Mouse (Mus musculus) CH12.LX (cell line): ENCODE measurements around the gene Fam171b. TPM values are rescaled to one million over a fixed set of nuclear protein-coding genes. Genes with fewer than 3 reads are reported as not detected.

Experiments used
- DNase-seq: peaks from one replicate; pipeline ENCODE4 v3.0.0-alpha.2; 2013; ENCODE audit errors: extremely low read depth
- H3K27ac ChIP-seq: 2 replicates; pipeline ENCODE4 v1.5.1; 2012; ENCODE audit warnings: low read depth, mild to moderate bottlenecking, control low read depth, moderate library complexity; ENCODE audit not compliant: insufficient read depth
- H3K27me3 ChIP-seq: replicated peaks from 2 replicates; pipeline ENCODE3; 2012; ENCODE audit warnings: inconsistent platforms
- H3K36me3 ChIP-seq, 2 experiments: replicated peaks in 1 of 2; 2 replicates each; pipeline versions ENCODE3 to v1.6.1; 2012; ENCODE audit warnings: inconsistent platforms in 1 of 2, low read length in 1 of 2, mild to moderate bottlenecking in 1 of 2, mixed read lengths in 1 of 2, moderate library complexity in 1 of 2; ENCODE audit not compliant: control insufficient read depth in 1 of 2, insufficient read depth in 1 of 2
- H3K4me1 ChIP-seq, 2 experiments: 2 replicates each; pipeline ENCODE4 v1.6.1; 2012; ENCODE audit warnings: inconsistent platforms in 1 of 2, moderate library complexity in 1 of 2; ENCODE audit not compliant: insufficient read depth in 2 of 2, control insufficient read depth in 1 of 2
- H3K4me2 ChIP-seq: 2 replicates; pipeline ENCODE4 v1.6.1; 2012; ENCODE audit warnings: low read depth, mild to moderate bottlenecking, control low read depth; ENCODE audit not compliant: poor library complexity, insufficient read depth, severe bottlenecking
- H3K4me3 ChIP-seq, 3 experiments: fragments of 150-350 bp in 1 of 3; sonication (generic) in 1 of 3; replicated peaks in 1 of 3; 2 replicates each; pipeline versions ENCODE3 to v1.5.1; 2011 to 2012; ENCODE audit warnings: low read depth in 2 of 3, low read length in 2 of 3, mild to moderate bottlenecking in 2 of 3, moderate library complexity in 2 of 3, control low read depth in 1 of 3, improper control_type of control experiment in 1 of 3, inconsistent platforms in 1 of 3, mixed read lengths in 1 of 3; ENCODE audit not compliant: poor library complexity in 1 of 3
- H3K79me2 ChIP-seq: replicated peaks from 2 replicates; pipeline ENCODE4 v1.6.1; 2012; ENCODE audit warnings: mild to moderate bottlenecking, moderate library complexity; ENCODE audit not compliant: control insufficient read depth, poor library complexity, insufficient read depth, severe bottlenecking; ENCODE audit errors: extremely low read depth
- H3K9ac ChIP-seq: 2 replicates; pipeline ENCODE4 v1.6.1; 2012; ENCODE audit warnings: low read depth, mild to moderate bottlenecking, control low read depth, moderate library complexity; ENCODE audit not compliant: insufficient read depth
- H3K9me3 ChIP-seq: replicated peaks from 2 replicates; pipeline ENCODE3; 2012; ENCODE audit warnings: low read length, inconsistent platforms, mixed read lengths
- BHLHE40 ChIP-seq: IDR thresholded peaks from 2 replicates; pipeline ENCODE4 v1.6.1; 2011; ENCODE audit warnings: mild to moderate bottlenecking, low read depth, low read length, improper control_type of control experiment
- CTCF ChIP-seq, 2 experiments: IDR thresholded peaks in 1 of 2; conservative IDR thresholded peaks in 1 of 2; 2 replicates each; pipeline ENCODE4 v1.5.1; 2011 to 2012; ENCODE audit warnings: low read depth in 2 of 2, low read length in 2 of 2, improper control_type of control experiment in 1 of 2, inconsistent platforms in 1 of 2, mild to moderate bottlenecking in 1 of 2, moderate library complexity in 1 of 2
- E2F4 ChIP-seq: IDR thresholded peaks from 2 replicates; pipeline ENCODE4 v1.6.1; 2011; ENCODE audit warnings: low read depth, low read length, improper control_type of control experiment; ENCODE audit not compliant: insufficient replicate concordance
- ELF1 ChIP-seq: IDR thresholded peaks from 2 replicates; pipeline ENCODE4 v1.6.1; 2014; ENCODE audit warnings: low read depth, mild to moderate bottlenecking, inconsistent platforms, low read length, improper control_type of control experiment
- ETS1 ChIP-seq: conservative IDR thresholded peaks from 2 replicates; pipeline ENCODE4 v1.6.1; 2012; ENCODE audit warnings: low read depth, mild to moderate bottlenecking, inconsistent platforms, low read length, improper control_type of control experiment, moderate library complexity
- IRF4 ChIP-seq: IDR thresholded peaks from 2 replicates; pipeline ENCODE4 v1.6.1; 2014; ENCODE audit warnings: low read depth, mild to moderate bottlenecking, inconsistent platforms, low read length, improper control_type of control experiment
- JUND ChIP-seq: conservative IDR thresholded peaks from 2 replicates; pipeline ENCODE4 v1.6.1; 2011; ENCODE audit warnings: low read depth, low read length, improper control_type of control experiment
- KAT2A ChIP-seq: IDR thresholded peaks from 2 replicates; pipeline ENCODE4 v1.6.1; 2012; ENCODE audit warnings: low read length, improper control_type of control experiment, inconsistent platforms; ENCODE audit not compliant: insufficient replicate concordance
- MAFK ChIP-seq: IDR thresholded peaks from 2 replicates; pipeline ENCODE4 v1.6.1; 2011; ENCODE audit warnings: low read length, improper control_type of control experiment; ENCODE audit not compliant: insufficient replicate concordance
- MAX ChIP-seq: IDR thresholded peaks from 2 replicates; pipeline ENCODE4 v1.6.1; 2011; ENCODE audit warnings: low read length, improper control_type of control experiment
- MAZ ChIP-seq: IDR thresholded peaks from 2 replicates; pipeline ENCODE4 v1.6.1; 2012; ENCODE audit warnings: low read depth, mild to moderate bottlenecking, inconsistent platforms, low read length, improper control_type of control experiment, moderate library complexity
- MEF2A ChIP-seq: IDR thresholded peaks from 2 replicates; pipeline ENCODE4 v1.6.1; 2014; ENCODE audit warnings: low read depth, mild to moderate bottlenecking, inconsistent platforms, low read length, improper control_type of control experiment, borderline replicate concordance
- MXI1 ChIP-seq: IDR thresholded peaks from 2 replicates; pipeline ENCODE4 v1.6.1; 2011; ENCODE audit warnings: mild to moderate bottlenecking, low read depth, low read length, improper control_type of control experiment
- MYC ChIP-seq: IDR thresholded peaks from 2 replicates; pipeline ENCODE4 v1.6.1; 2011; ENCODE audit warnings: low read depth, mild to moderate bottlenecking, improper control_type of control experiment, low read length
- NRF1 ChIP-seq: IDR thresholded peaks from 2 replicates; pipeline ENCODE4 v1.6.1; 2014; ENCODE audit warnings: low read depth, mild to moderate bottlenecking, inconsistent platforms, low read length, improper control_type of control experiment, moderate library complexity
- PAX5 ChIP-seq: IDR thresholded peaks from 2 replicates; pipeline ENCODE4 v1.6.1; 2012; ENCODE audit warnings: low read length, inconsistent platforms, mixed read lengths
- POLR2AphosphoS2 ChIP-seq: IDR thresholded peaks from 2 replicates; pipeline ENCODE4 v1.6.1; 2011; ENCODE audit warnings: low read depth, low read length, improper control_type of control experiment
- RAD21 ChIP-seq: IDR thresholded peaks from 2 replicates; pipeline ENCODE4 v1.6.1; 2011; ENCODE audit warnings: low read depth, mild to moderate bottlenecking, low read length, improper control_type of control experiment, moderate library complexity
- RCOR1 ChIP-seq: conservative IDR thresholded peaks from 2 replicates; pipeline ENCODE4 v1.6.1; 2012; ENCODE audit warnings: low read depth, mild to moderate bottlenecking, inconsistent platforms, low read length, improper control_type of control experiment
- SIN3A ChIP-seq: IDR thresholded peaks from 2 replicates; pipeline ENCODE4 v1.6.1; 2012; ENCODE audit warnings: low read length, improper control_type of control experiment, inconsistent platforms
- SMC3 ChIP-seq: IDR thresholded peaks from 2 replicates; pipeline ENCODE4 v1.6.1; 2011; ENCODE audit warnings: low read depth, low read length, improper control_type of control experiment
- TBP ChIP-seq: conservative IDR thresholded peaks from 2 replicates; pipeline ENCODE4 v1.6.1; 2011; ENCODE audit warnings: low read depth, low read length, improper control_type of control experiment
- TCF12 ChIP-seq: IDR thresholded peaks from 2 replicates; pipeline ENCODE4 v1.6.1; 2014; ENCODE audit warnings: low read depth, mild to moderate bottlenecking, inconsistent platforms, low read length, improper control_type of control experiment
- UBTF ChIP-seq: IDR thresholded peaks from 2 replicates; pipeline ENCODE4 v1.6.1; 2012; ENCODE audit warnings: low read depth, mild to moderate bottlenecking, inconsistent platforms, low read length, improper control_type of control experiment, moderate library complexity
- USF1 ChIP-seq: IDR thresholded peaks from 2 replicates; pipeline ENCODE4 v1.6.1; 2014; ENCODE audit warnings: low read depth, mild to moderate bottlenecking, inconsistent platforms, low read length, improper control_type of control experiment
- USF2 ChIP-seq: conservative IDR thresholded peaks from 2 replicates; pipeline ENCODE4 v1.6.1; 2011; ENCODE audit warnings: low read depth, low read length, improper control_type of control experiment
- ZC3H11A ChIP-seq: IDR thresholded peaks from 2 replicates; pipeline ENCODE4 v1.6.1; 2012; ENCODE audit warnings: low read depth, mild to moderate bottlenecking, inconsistent platforms, low read length, improper control_type of control experiment
- ZMIZ1 ChIP-seq: IDR thresholded peaks from 2 replicates; pipeline ENCODE4 v1.6.1; 2012; ENCODE audit warnings: low read depth, mild to moderate bottlenecking, inconsistent platforms, low read length, improper control_type of control experiment
- ZNF384 ChIP-seq: IDR thresholded peaks from 2 replicates; pipeline ENCODE4 v1.6.1; 2012; ENCODE audit warnings: low read depth, low read length, improper control_type of control experiment, inconsistent platforms
- dilution Hi-C: fragments of 300-500 bp; cut with MboI; formaldehyde crosslinking; loops from 2 replicates; pipeline ENCODE4 v1.14.3; 2020; ENCODE audit warnings: low sequenced_read_pairs; ENCODE audit not compliant: extremely low pct_unique_long_range_greater_than_20kb, extremely low pct_ligation_motif_present
- in situ Hi-C: fragments of 300-500 bp; cut with MboI; formaldehyde crosslinking; loops from 3 replicates; pipeline ENCODE4 v1.14.3; 2019; ENCODE audit warnings: low sequenced_read_pairs, low pct_ligation_motif_present, low pct_unique_long_range_greater_than_20kb, mixed read lengths
- polyA plus RNA-seq: library from polyadenylated mRNA; unstranded; fragments of >175 nt; gene quantifications from 2 replicates; pipeline ENCODE4 v1.2.1, GENCODE M21; 2012; ENCODE audit warnings: low read depth; ENCODE audit not compliant: insufficient read length
- total RNA-seq, 2 experiments: library from RNA; depleted of rRNA; stranded (reverse); fragments of 300-350 nt in 1 of 2; fragments of >200 nt in 1 of 2; gene quantifications; 2 replicates each; pipeline ENCODE4 v1.2.3; 2012 to 2014

The Fam171b gene
- total RNA-seq (2012; rRNA removed) (0.80 and 2.1 TPM in 2 replicates), total RNA-seq (2014; rRNA removed) (0.69 and 0.72 TPM in 2 replicates), polyA plus RNA-seq (0.76 and 0.77 TPM in 2 replicates)

DNA sequence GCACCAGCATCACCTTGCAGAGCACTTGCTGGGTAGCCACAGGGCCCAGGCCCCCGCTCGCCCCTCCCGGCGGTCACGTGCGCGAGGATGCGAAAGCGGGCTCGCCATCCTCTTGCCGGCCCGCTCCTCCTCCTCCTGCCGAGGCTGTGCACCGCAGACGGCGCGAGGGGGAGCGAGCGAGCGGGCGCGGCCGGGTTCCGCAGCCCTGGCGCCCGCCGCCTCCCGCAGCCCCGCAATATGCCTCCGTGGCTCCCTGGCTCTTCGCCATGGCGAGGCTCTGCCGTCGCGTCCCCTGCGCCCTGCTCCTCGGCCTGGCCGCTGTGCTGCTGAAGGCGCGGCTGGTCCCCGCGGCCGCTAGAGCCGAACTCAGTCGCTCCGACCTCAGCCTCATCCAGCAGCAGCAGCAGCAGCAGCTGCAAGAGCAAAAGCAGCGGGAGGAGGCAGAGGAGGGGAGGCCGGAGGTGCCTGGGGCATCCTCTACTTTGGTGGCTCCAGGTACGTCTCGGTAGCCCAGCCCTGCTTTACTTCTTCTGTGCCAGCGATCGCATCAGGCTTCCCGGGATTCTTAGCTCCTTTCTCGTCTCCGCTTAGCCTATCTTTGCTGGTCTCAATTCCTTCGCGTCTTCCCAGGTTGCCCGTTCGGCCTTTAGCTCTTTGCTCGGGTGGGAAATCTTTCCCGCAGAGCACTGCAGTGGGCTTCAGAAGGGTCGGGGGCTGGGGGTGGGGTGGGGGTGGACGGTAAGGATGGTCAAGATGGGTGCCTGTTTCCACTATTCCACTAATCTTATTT, at the start of gene Fam171b:
Fam171b (plus strand) TSS at position 154 of the 790 bp plus-strand sequence.
- peak within 1 kb of the TSS; percentile 34 for H3K9ac ChIP-seq
- H3K4me2 ChIP-seq = peak within 1 kb of the TSS; percentile 53
- H3K79me2 ChIP-seq = no peaks in the 10 kb centered on the region
- H3K36me3 ChIP-seq = no peaks in the 10 kb centered on the region
- TF ChIP-seq SIN3A (peak; percentile 31; the same call in 1 of the 2 replicates), BHLHE40 (peak; percentile 98), IRF4 (peak; percentile 40), SMC3 (peak; percentile 39), PAX5 (no peak), MYC (no peak), ETS1 (no peak), TCF12 (peak; percentile 37; the same call in 1 of the 2 replicates), NRF1 (peak; percentile 20; the same call in 1 of the 2 replicates), MXI1 (peak; percentile 55; the same call in 1 of the 2 replicates), TBP (no peak), MEF2A (peak; percentile 33; the same call in 1 of the 2 replicates), UBTF (peak; percentile 89), CTCF (conservative IDR thresholded peaks at IDR 0.05 in 1 of 2, IDR thresholded peaks at IDR 0.05 in 1 of 2; ENCODE audit: low read depth in 2 of 2, low read length in 2 of 2) (peak in 1 of 2 experiments; percentile 49; a peak in 2 of 4 replicates), MAFK (no peak), RAD21 (peak; percentile 19), USF1 (peak; percentile 89), MAZ (peak; percentile 83; the same call in 1 of the 2 replicates), KAT2A (no peak), JUND (no peak), POLR2AphosphoS2 (no peak), ZC3H11A (no peak), ZNF384 (no peak), E2F4 (no peak), ELF1 (no peak; the same call in 1 of the 2 replicates), MAX (peak; percentile 79), RCOR1 (no peak), ZMIZ1 (0 out of 2 replicates have a peak, but pooled peaks have one; percentile 32), USF2 (peak; percentile 74)
- H3K4me1 ChIP-seq = peaks cover 0 to 7% of the 10 kb centered on the region in 2 experiments; a peak in 1 of 4 replicates
- 0 out of 2 replicates have a peak within 1 kb of the TSS, but pooled peaks have one; percentile 2 for H3K27ac ChIP-seq
- H3K4me3 ChIP-seq = peak within 1 kb of the TSS; percentile 48 to 72 (median 57)
- dilution Hi-C loops = no loop called here
- no peaks in the 10 kb centered on the region for H3K9me3 ChIP-seq
- in situ Hi-C loops = loop anchor here (25.0 kb wide), 1 partner anchor 125 kb away; the partner anchor contains the start of gene Zswim2
- peaks cover 9% of the 10 kb centered on the region for H3K27me3 ChIP-seq
- DNase-seq = peak; percentile 45
